Mouse (Mus musculus): ENCODE results near the gene Lrsam1.

DNA sequence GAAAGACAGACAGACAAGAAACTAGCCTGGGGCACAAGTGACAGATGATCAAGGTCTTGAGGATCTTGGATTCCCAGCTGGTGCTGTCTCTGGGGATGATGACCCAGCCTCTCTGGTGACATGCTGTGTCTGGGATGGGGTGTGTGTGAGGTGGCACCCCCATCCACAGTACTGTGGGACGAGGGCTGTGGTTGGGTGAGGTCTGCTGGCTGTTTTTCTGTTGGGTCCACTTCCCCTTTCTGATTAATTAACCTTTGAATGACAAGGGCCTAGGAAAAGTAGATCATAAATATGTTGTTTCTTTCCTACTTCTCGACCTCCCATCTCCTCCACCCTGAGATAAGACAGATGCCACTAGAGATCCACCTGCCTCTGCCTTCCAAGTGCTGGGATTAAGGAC, 67.3 kb downstream of the Lrsam1 start:
- TF ChIP-seq CTCF (IDR thresholded peaks at IDR 0.05; ENCODE audit: low read depth), result no peak
- no peak for TF ChIP-seq EP300 (IDR thresholded peaks at IDR 0.05; ENCODE audit: low read depth)

All from heart, postnatal 0 days (tissue).